ENCODE assay signal across 22 mouse cellular contexts in genomic region chr4:154764238-154764637, GRCm38 (mm10).
DNase-seq lines count a peak whose midpoint lies in the region; ATAC-seq and TF ChIP-seq lines count a peak whose summit lies in the region.
"Had no signal": no experiment of that assay in that cellular context is flagged by ENCODE, and none has a peak within 500 bp of the region (broad histone marks: within the 10 kb centered on the region; RNA-seq: fewer than 3 reads in every experiment).

No protein-coding gene starts in this region.

- H3K36me3 ChIP-seq in limb, embryonic 13.5 days: no peaks in the 10 kb centered on the region
- H3K36me3 ChIP-seq: embryonic facial prominence, embryonic 12.5 days; heart, embryonic 15.5 days; hindbrain, embryonic 13.5 days had no signal

- H3K4me3 ChIP-seq in gastrocnemius, adult 2 months: no peak overlapping the region
- H3K4me3 ChIP-seq in limb, embryonic 13.5 days: no peak overlapping the region
- H3K4me3 ChIP-seq: embryonic facial prominence, embryonic 12.5 days; forebrain, embryonic 13.5 days; heart, adult 2 months; heart, embryonic 15.5 days; hindbrain, embryonic 13.5 days had no signal

- H3K4me2 ChIP-seq in limb, embryonic 13.5 days (replicated peaks): no peak overlapping the region
- H3K4me2 ChIP-seq: embryonic facial prominence, embryonic 12.5 days; forebrain, embryonic 13.5 days; heart, embryonic 11.5 days; heart, embryonic 15.5 days; hindbrain, embryonic 13.5 days had no signal

- peaks cover 21% of the 10 kb centered on the region for H3K27me3 ChIP-seq in limb, embryonic 13.5 days
- H3K27me3 ChIP-seq: embryonic facial prominence, embryonic 12.5 days had no signal

- peaks cover 30% of the 10 kb centered on the region for H3K4me1 ChIP-seq in limb, embryonic 13.5 days
- H3K4me1 ChIP-seq: forebrain, embryonic 13.5 days had no signal

- peak; percentile 30 for DNase-seq in gastrocnemius, postnatal 10 days
- no peak for DNase-seq in gastrocnemius, adult 2 months
- peak; percentile 20 for DNase-seq in right cerebral cortex, postnatal 14 days
- DNase-seq in right cerebral cortex, postnatal 4 days: no peak
- no peak for DNase-seq in thymus, postnatal 36 days
- DNase-seq: adrenal gland, adult 8-10 months; adrenal gland, postnatal 36 days; cerebellum, adult 11 months; cerebellum, adult 8-10 months; cerebellum, postnatal 14 days; embryo, embryonic 11 days; forebrain, postnatal 0 days; heart, adult 2 months; heart, postnatal 14 days had no signal

- H3K9me3 ChIP-seq in limb, embryonic 13.5 days: no peaks in the 10 kb centered on the region
- H3K9me3 ChIP-seq: embryonic facial prominence, embryonic 12.5 days; forebrain, embryonic 13.5 days; heart, embryonic 15.5 days; hindbrain, embryonic 13.5 days had no signal

- no peak overlapping the region for H3K27ac ChIP-seq in gastrocnemius, adult 2 months
- H3K27ac ChIP-seq in limb, embryonic 13.5 days: no peak overlapping the region
- H3K27ac ChIP-seq: embryonic facial prominence, embryonic 12.5 days; forebrain, embryonic 13.5 days; heart, adult 2 months; heart, embryonic 15.5 days; hindbrain, embryonic 13.5 days; hindbrain, postnatal 0 days had no signal

- peak; percentile 56; the same call in 1 of the 2 replicates for ATAC-seq in limb, embryonic 13.5 days (ENCODE audit: low FRiP score, low read depth)
- no peak for ATAC-seq in erythroblast, adult 5-6 weeks (replicated peaks; ENCODE audit: low FRiP score, poor library complexity, severe bottlenecking)
- ATAC-seq: forebrain, embryonic 13.5 days; forebrain, postnatal 0 days; hindbrain, postnatal 0 days had no signal

- intact Hi-C loops in gastrocnemius, adult 2 months (cut with DNase I): no loop called here

- WGBS in limb, embryonic 13.5 days: 47% methylated on average over 6 of the region's 6 CpGs

- no peak for TF ChIP-seq CTCF in gastrocnemius, adult 2 months (IDR thresholded peaks at IDR 0.05)

- H3K9ac ChIP-seq in limb, embryonic 13.5 days: 0 out of 2 replicates have a peak overlapping the region, but pooled peaks have one; percentile 9
- H3K9ac ChIP-seq: forebrain, embryonic 13.5 days; forebrain, postnatal 0 days; heart, embryonic 15.5 days; hindbrain, embryonic 13.5 days had no signal

Comparison
In these comparisons a context has a peak if more than half of its experiments do, and no peak if none do; other contexts are left out.
1. DNase-seq: peak in gastrocnemius, postnatal 10 days (single experiment) and right cerebral cortex, postnatal 14 days (single experiment); none in gastrocnemius, adult 2 months (single experiment), right cerebral cortex, postnatal 4 days (single experiment) and thymus, postnatal 36 days (0 of 2).